Mouse (Mus musculus) gastrocnemius, adult 2 months (tissue): Measurements from ENCODE around the gene Traf7. TPM values are rescaled to one million over a fixed set of nuclear protein-coding genes. Genes with fewer than 3 reads are reported as not detected.

Experiments
- DNase-seq: peaks from one replicate; pipeline ENCODE4 v3.0.0; 2022
- H3K27ac ChIP-seq: fragments of 200-600 bp; 2 replicates; pipeline ENCODE4 v1.8.1; 2022; ENCODE audit warnings: mild to moderate bottlenecking
- H3K4me3 ChIP-seq: fragments of 200-600 bp; 2 replicates; pipeline ENCODE4 v1.8.1; 2022; ENCODE audit warnings: mild to moderate bottlenecking, moderate library complexity
- CTCF ChIP-seq: fragments of 200-600 bp; IDR thresholded peaks from 2 replicates; pipeline ENCODE4 v1.8.1; 2022; ENCODE audit warnings: antibody characterized with exemption, mild to moderate bottlenecking, moderate library complexity
- intact Hi-C: fragments of 180-260 bp; cut with DNase I; formaldehyde crosslinking; loops from one replicate; pipeline ENCODE4 v1.15.1; 2025
- total RNA-seq, 2 experiments: library from RNA; stranded (reverse); gene quantifications; 2 replicates each; pipeline ENCODE4 v1.2.3; 2021

Traf7 gene
- total RNA-seq, 2 experiments from 2014 or later: 27.3 to 35.2 TPM

- no peak for TF ChIP-seq CTCF
- Histone ChIP-seq H3K27ac (peak overlapping the region; percentile 86), H3K4me3 (peak overlapping the region; percentile 26; the same call in 1 of the 2 replicates)
- DNase-seq: peak; percentile 61
- intact Hi-C loops: no loop called here
These were observed 31.4 kb upstream of the Traf7 start for GRCm38 (mm10) chr17:24559146-24559545.

- Histone ChIP-seq H3K4me3 (peak overlapping the region; percentile 26), H3K27ac (peak overlapping the region; percentile 86)
- intact Hi-C loops: no loop called here
- TF ChIP-seq CTCF: no peak
- no peak for DNase-seq
These were observed 30.9 kb upstream of the Traf7 start for GRCm38 (mm10) chr17:24558600-24559099.

- H3K27ac ChIP-seq: peak overlapping the region; percentile 86
- peak overlapping the region; percentile 27 for H3K4me3 ChIP-seq
- peak; percentile 76 for DNase-seq
- intact Hi-C loops: no loop called here
- no peak for TF ChIP-seq CTCF
These were observed 29.4 kb upstream of the Traf7 start for GRCm38 (mm10) chr17:24557091-24557490.

DNA sequence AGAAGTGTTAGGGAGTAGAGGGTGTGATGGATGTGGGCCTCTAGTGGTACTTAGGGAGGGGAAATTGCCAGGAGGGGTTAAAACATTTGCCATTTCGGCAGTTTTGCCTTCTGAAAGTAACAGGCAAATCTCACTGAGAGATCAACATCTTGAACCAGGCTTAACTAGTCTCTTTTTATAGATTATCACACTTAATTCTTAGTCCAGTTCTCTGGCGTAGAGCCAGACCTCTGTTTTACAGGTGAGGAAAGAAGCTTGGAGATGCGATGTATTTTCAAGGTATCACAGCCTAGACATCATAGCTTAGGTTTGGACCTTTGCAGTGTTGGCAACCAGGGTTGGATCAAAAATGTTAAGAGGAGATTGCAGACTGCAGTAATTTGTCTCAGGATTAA is 23.3 kb upstream of the Traf7 start:
- no peak for TF ChIP-seq CTCF
- no peak for DNase-seq
- Histone ChIP-seq H3K27ac (peak overlapping the region; percentile 98), H3K4me3 (peak overlapping the region; percentile 96)
- intact Hi-C loops: no loop called here

DNA sequence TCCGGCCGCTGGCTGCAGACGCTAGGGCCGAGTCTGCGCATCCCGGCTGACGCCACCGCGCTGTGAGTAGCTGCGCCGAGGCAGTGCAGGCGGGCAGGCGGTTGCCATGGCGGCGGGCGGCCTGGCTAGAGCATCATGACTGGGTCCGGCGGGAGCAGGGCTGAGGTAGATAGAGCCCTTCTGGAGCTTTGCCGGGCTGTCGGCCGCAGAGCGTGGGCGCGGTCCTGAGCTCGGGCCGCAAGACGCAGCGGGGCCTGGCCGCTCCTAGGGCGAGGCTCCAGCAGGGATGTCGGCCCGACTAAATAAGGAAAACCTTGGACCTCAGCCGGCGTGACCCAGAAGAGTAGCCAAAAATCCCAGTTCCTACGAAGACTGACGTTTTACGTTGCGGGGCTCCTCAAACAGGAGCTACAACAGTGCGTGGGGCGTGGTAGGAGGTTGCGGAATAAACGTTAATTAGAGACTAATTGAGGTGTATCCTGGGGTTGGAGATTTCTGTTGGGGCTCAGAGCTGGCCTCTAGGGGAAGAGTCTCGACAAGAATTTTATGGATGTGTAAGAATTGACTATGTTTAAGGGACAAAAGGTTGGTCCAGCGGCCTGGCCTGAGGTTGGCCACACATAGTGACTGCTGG is 22.8 kb upstream of the Traf7 start:
- DNase-seq: peak; percentile 91
- intact Hi-C loops: no loop called here

GRCm38 (mm10) chr17:24549618-24550415 is 22.1 kb upstream of the Traf7 start, which contains the start of gene Pkd1:
Gene Pkd1, plus strand, starts transcription at chr17:24549834.
- intact Hi-C loops: no loop called here
- H3K4me3 ChIP-seq: peak within 1 kb of the TSS; percentile 96
- no peak for TF ChIP-seq CTCF
- peak; percentile 99 for DNase-seq
- H3K27ac ChIP-seq: peak within 1 kb of the TSS; percentile 98

More for the DNA sequence above, 22.8 kb upstream of the Traf7 start:
- no peak for TF ChIP-seq CTCF
- H3K27ac ChIP-seq: peak overlapping the region; percentile 98
- peak overlapping the region; percentile 96 for H3K4me3 ChIP-seq

DNA sequence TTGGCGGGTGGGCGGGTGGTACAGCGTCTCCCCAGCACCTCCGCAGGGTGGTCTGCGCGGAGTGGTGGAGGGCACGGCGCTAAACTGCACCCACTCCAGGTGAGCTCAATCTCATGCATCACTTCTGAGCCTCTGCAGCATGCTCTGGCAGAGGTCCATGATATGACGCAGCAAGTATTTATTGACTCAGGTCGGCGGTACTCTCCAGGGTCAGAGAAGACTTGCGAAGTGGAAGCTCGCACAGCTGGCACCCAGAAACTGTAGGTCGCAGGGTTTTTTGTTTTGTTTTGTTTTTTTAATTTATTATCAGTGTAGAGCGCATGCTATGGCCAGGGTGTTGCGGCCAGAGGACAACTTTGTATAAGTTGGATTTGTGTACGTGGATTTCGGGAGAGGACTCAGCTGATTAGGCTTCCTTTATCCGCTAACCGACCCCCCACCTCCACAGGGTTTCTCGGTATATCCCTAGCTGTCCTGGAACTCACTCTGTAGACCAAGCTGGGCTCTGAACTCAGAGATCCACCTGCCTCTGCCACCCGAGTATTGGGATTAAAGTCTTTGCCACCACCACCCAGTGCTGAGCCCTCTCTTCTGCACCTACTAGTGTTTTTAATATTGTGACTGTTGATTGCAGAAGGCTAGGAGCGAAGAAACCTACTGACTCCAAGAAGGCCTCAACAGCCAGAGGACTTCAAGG is 21.3 kb upstream of the Traf7 start:
- Histone ChIP-seq H3K27ac (peak overlapping the region; percentile 94), H3K4me3 (peak overlapping the region; percentile 78)
- intact Hi-C loops: no loop called here
- DNase-seq: peak; percentile 66
- TF ChIP-seq CTCF: no peak

DNA sequence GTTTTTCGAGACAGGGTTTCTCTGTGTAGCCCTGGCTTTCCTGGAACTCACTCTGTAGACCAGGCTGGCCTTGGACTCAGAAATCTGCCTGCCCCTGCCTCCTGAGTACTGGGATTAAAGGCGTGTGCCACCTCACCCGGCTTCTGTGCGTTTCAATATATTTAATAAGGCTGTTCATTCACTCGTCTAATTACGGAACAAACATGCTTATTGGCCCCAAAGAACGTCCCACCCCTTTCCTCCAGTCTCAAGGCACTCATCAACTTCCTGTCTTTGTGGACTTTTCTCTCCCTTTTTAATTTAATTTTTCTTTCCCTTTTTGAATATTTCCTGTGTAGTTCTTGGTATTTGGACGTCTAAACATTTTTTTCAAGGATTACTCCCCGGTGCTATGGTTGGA is 20.7 kb upstream of the Traf7 start:
- intact Hi-C loops: no loop called here
- H3K27ac ChIP-seq: peak overlapping the region; percentile 94
- no peak for DNase-seq
- peak overlapping the region; percentile 78 for H3K4me3 ChIP-seq
- no peak for TF ChIP-seq CTCF

- DNase-seq: no peak
- Histone ChIP-seq H3K4me3 (no peak overlapping the region), H3K27ac (no peak overlapping the region)
- intact Hi-C loops: no loop called here
- no peak for TF ChIP-seq CTCF
These were observed 18.5 kb upstream of the Traf7 start for GRCm38 (mm10) chr17:24546234-24546633.

GRCm38 (mm10) chr17:24545247-24545646 is 17.5 kb upstream of the Traf7 start:
- intact Hi-C loops: no loop called here
- no peak for DNase-seq
- peak; percentile 6; the same call in 1 of the 2 replicates for TF ChIP-seq CTCF
- H3K27ac ChIP-seq: no peak overlapping the region
- H3K4me3 ChIP-seq: no peak overlapping the region

GRCm38 (mm10) chr17:24544613-24545012 is 16.9 kb upstream of the Traf7 start:
- no peak overlapping the region for H3K4me3 ChIP-seq
- no peak for DNase-seq
- no peak for TF ChIP-seq CTCF
- intact Hi-C loops: loop anchor here (5.0 kb wide), 1 partner anchor 123 kb away; the partner anchor contains the start of gene Zfp598
- H3K27ac ChIP-seq: no peak overlapping the region

GRCm38 (mm10) chr17:24540375-24540774 is 12.6 kb upstream of the Traf7 start:
- intact Hi-C loops: loop anchor here (1.0 to 5.0 kb wide), 3 partner anchors 86 to 127 kb away; partner anchors contain the start of gene Zfp598
- DNase-seq: no peak

GRCm38 (mm10) chr17:24538950-24539349 is 11.2 kb upstream of the Traf7 start:
- Histone ChIP-seq H3K27ac (no peak overlapping the region), H3K4me3 (no peak overlapping the region)
- peak; percentile 80 for TF ChIP-seq CTCF
- intact Hi-C loops: no loop called here
- peak; percentile 46 for DNase-seq

More at GRCm38 (mm10) chr17:24540375-24540774, 12.6 kb upstream of the Traf7 start:
- peak; percentile 92 for TF ChIP-seq CTCF
- H3K27ac ChIP-seq: no peak overlapping the region
- H3K4me3 ChIP-seq: no peak overlapping the region
